Mouse (Mus musculus) intestine, embryonic 14.5 days (tissue): Measurements from ENCODE around the gene Arl4d. TPM values are rescaled to one million over a fixed set of nuclear protein-coding genes. Genes with fewer than 3 reads are reported as not detected.

Experiments
- ATAC-seq: fragments of 200-750 bp; cut with Nextera tagmentation; replicated peaks from 2 replicates; pipeline ENCODE4 v1.8.0; 2017; ENCODE audit warnings: low read depth, moderate number of reproducible peaks, moderate TSS enrichment, moderate library complexity; ENCODE audit not compliant: low FRiP score, low TSS enrichment
- DNase-seq: peaks from one replicate; pipeline ENCODE4 v3.0.0-alpha.2; 2018; ENCODE audit warnings: low spot score
- H3K27ac ChIP-seq: fragments of 300-500 bp; sonication (generic); 2 replicates; pipeline ENCODE4 v1.5.1; 2014; ENCODE audit warnings: low read depth, mild to moderate bottlenecking, control low read depth
- H3K27me3 ChIP-seq: fragments of 300-500 bp; sonication (generic); replicated peaks from 2 replicates; pipeline ENCODE4 v1.6.1; 2014; ENCODE audit warnings: low read length, control low read depth; ENCODE audit not compliant: control insufficient read depth, insufficient read depth
- H3K36me3 ChIP-seq: fragments of 300-500 bp; sonication (generic); 2 replicates; pipeline ENCODE4 v1.6.1; 2014; ENCODE audit warnings: low read length, control low read depth; ENCODE audit not compliant: control insufficient read depth, insufficient read depth
- H3K4me1 ChIP-seq: fragments of 300-500 bp; sonication (generic); replicated peaks from 2 replicates; pipeline ENCODE4 v1.6.1; 2014; ENCODE audit warnings: low read length, control low read depth, mixed read lengths; ENCODE audit not compliant: control insufficient read depth, insufficient read depth
- H3K4me2 ChIP-seq: fragments of 300-500 bp; sonication (generic); 2 replicates; pipeline ENCODE4 v1.6.1; 2014; ENCODE audit warnings: low read length
- H3K4me3 ChIP-seq: fragments of 300-500 bp; sonication (generic); 2 replicates; pipeline ENCODE4 v1.5.1; 2014; ENCODE audit warnings: low read depth, low read length, control low read depth, mixed read lengths
- H3K9ac ChIP-seq: fragments of 300-500 bp; sonication (generic); 2 replicates; pipeline ENCODE4 v1.6.1; 2014; ENCODE audit warnings: mild to moderate bottlenecking, low read length
- H3K9me3 ChIP-seq: fragments of 300-500 bp; sonication (generic); 2 replicates; pipeline ENCODE4 v1.6.1; 2016; ENCODE audit warnings: low read length, control low read depth; ENCODE audit not compliant: control insufficient read depth
- WGBS: fragments of 180-500 bp; shearing (Covaris S2); extraction: QIAGEN DNeasy Blood & Tissue Kit; methylation state at CpG from one replicate; pipeline ENCODE4 v1.1.7; 2014; 5-methylcytosine and 5-hydroxymethylcytosine counted together
- polyA plus RNA-seq: library from polyadenylated mRNA; unstranded; fragments of >200 nt; fragmentation: Nextera tagmentation; extraction: Ambion mirVana; gene quantifications from 2 replicates; pipeline ENCODE4 v1.2.1, GENCODE M21; 2014

Arl4d gene
- polyA plus RNA-seq, 1 experiment from 2014 or later = 8.3 TPM

GRCm38 (mm10) chr11:101708482-101708881 lies 43.1 kb downstream of the Arl4d start:
- DNase-seq = no peak
- ATAC-seq = no peak
- Histone ChIP-seq H3K4me3 (no peak overlapping the region), H3K36me3 (no peaks in the 10 kb centered on the region), H3K27ac (no peak overlapping the region), H3K9ac (no peak overlapping the region), H3K4me1 (no peaks in the 10 kb centered on the region), H3K4me2 (no peak overlapping the region), H3K27me3 (no peaks in the 10 kb centered on the region), H3K9me3 (no peaks in the 10 kb centered on the region)
- 43% methylated on average over 5 of the region's 5 CpGs for WGBS

- Histone ChIP-seq H3K9ac (no peak overlapping the region), H3K27me3 (no peaks in the 10 kb centered on the region), H3K27ac (no peak overlapping the region), H3K4me3 (no peak overlapping the region), H3K9me3 (no peaks in the 10 kb centered on the region), H3K36me3 (no peaks in the 10 kb centered on the region), H3K4me2 (no peak overlapping the region), H3K4me1 (no peaks in the 10 kb centered on the region)
- DNase-seq (no peak), ATAC-seq (no peak)
- 77% methylated on average over 9 of the region's 9 CpGs for WGBS
These were observed 47.5 kb downstream of the Arl4d start for GRCm38 (mm10) chr11:101712811-101713210.

- Histone ChIP-seq H3K9ac (no peak overlapping the region), H3K27me3 (no peaks in the 10 kb centered on the region), H3K36me3 (no peaks in the 10 kb centered on the region), H3K4me3 (no peak overlapping the region), H3K4me1 (peaks cover 6% of the 10 kb centered on the region; the same call in 1 of the 2 replicates), H3K4me2 (no peak overlapping the region), H3K9me3 (no peaks in the 10 kb centered on the region), H3K27ac (no peak overlapping the region)
- 69% methylated on average over 7 of the region's 7 CpGs for WGBS
- ATAC-seq = no peak
- no peak for DNase-seq
These were observed 48.7 kb downstream of the Arl4d start for GRCm38 (mm10) chr11:101714012-101714411.

Other genes with a start within 250 kb of the Arl4d start
- gene Aarsd1, start 247.9 kb upstream of the Arl4d start, polyA plus RNA-seq = 78.9 and 80.2 TPM in 2 replicates
- gene Gm27029, start 240.7 kb upstream of the Arl4d start, polyA plus RNA-seq = 8.6 and 9.6 TPM in 2 replicates
- 13.5 and 14.5 TPM in 2 replicates for gene Rundc1, start 240.5 kb upstream of the Arl4d start, polyA plus RNA-seq
- 16.3 and 17.9 TPM in 2 replicates for gene Ptges3l, start 240.2 kb upstream of the Arl4d start, polyA plus RNA-seq
- 412 and 439 TPM in 2 replicates for gene Rpl27, start 223.2 kb upstream of the Arl4d start, polyA plus RNA-seq
- 16.9 and 18.3 TPM in 2 replicates for gene Ifi35, start 217.1 kb upstream of the Arl4d start, polyA plus RNA-seq
- gene Rnd2, start 200.5 kb upstream of the Arl4d start, polyA plus RNA-seq = 15.9 and 16.7 TPM in 2 replicates
- 50.7 and 60.0 TPM in 2 replicates for gene Vat1, start 199.3 kb upstream of the Arl4d start, polyA plus RNA-seq
- gene Brca1, start 113.6 kb upstream of the Arl4d start, polyA plus RNA-seq = 13.3 and 17.1 TPM in 2 replicates
- 50.9 and 60.9 TPM in 2 replicates for gene Nbr1, start 113.4 kb upstream of the Arl4d start, polyA plus RNA-seq
- 7.6 and 8.9 TPM in 2 replicates for gene Tmem106a, start 83.3 kb upstream of the Arl4d start, polyA plus RNA-seq
- not detected in 2 replicates for gene Gm11634, start 66.3 kb upstream of the Arl4d start, polyA plus RNA-seq
- 30.8 and 44.8 TPM in 2 replicates for gene Rdm1, start 38.3 kb upstream of the Arl4d start, polyA plus RNA-seq
- gene Dhx8, start 67.4 kb downstream of the Arl4d start, polyA plus RNA-seq = 28.3 and 35.3 TPM in 2 replicates
- 5.5 and 6.2 TPM in 2 replicates for gene Etv4, start 119.8 kb downstream of the Arl4d start, polyA plus RNA-seq
- 3.3 and 4.0 TPM in 2 replicates for gene Meox1, start 228.8 kb downstream of the Arl4d start, polyA plus RNA-seq